8 mouse cellular contexts compared by ENCODE assay signal in genomic region chr11:109244635-109245360, GRCm38 (mm10). TPM values are rescaled to one million over a fixed set of nuclear protein-coding genes. Genes with fewer than 3 reads are reported as not detected.
DNase-seq lines count a peak whose midpoint lies in the region; ATAC-seq and TF ChIP-seq lines count a peak whose summit lies in the region.

No protein-coding gene starts in this region.

- no peak overlapping the region for H3K9ac ChIP-seq in forebrain, embryonic 12.5 days
- H3K9ac ChIP-seq in midbrain, embryonic 11.5 days (ENCODE audit: low read length): 0 out of 2 replicates have a peak overlapping the region, but pooled peaks have one; percentile 9
- H3K9ac ChIP-seq in stomach, embryonic 14.5 days (replicated peaks; ENCODE audit: low read depth, low read length): no peak overlapping the region

- H3K4me1 ChIP-seq in testis, adult 2 months (ENCODE audit: control insufficient read depth, insufficient read depth, low read length): no peaks in the 10 kb centered on the region
- 0 out of 2 replicates have a peak, but pooled peaks cover 4% of the 10 kb centered on the region for H3K4me1 ChIP-seq in forebrain, embryonic 12.5 days
- no peaks in the 10 kb centered on the region for H3K4me1 ChIP-seq in midbrain, embryonic 11.5 days (ENCODE audit: control insufficient read depth, insufficient read depth, low read length)
- H3K4me1 ChIP-seq in stomach, embryonic 14.5 days (ENCODE audit: control insufficient read depth, insufficient read depth, low read length): no peaks in the 10 kb centered on the region

- intact Hi-C loops in left cerebral cortex, postnatal 25 days (cut with DNase I): loop anchor here (2.0 to 10.0 kb wide), 5 partner anchors 54 to 618 kb away; partner anchors contain the start of genes Rgs9 and Wipi1

- H3K4me2 ChIP-seq in forebrain, embryonic 12.5 days: peak overlapping the region; percentile 38
- H3K4me2 ChIP-seq in midbrain, embryonic 11.5 days: peak overlapping the region; percentile 33; the same call in 1 of the 2 replicates
- H3K4me2 ChIP-seq in stomach, embryonic 14.5 days (replicated peaks; ENCODE audit: low read depth, low read length): 0 out of 2 replicates have a peak overlapping the region, but pooled peaks have one; percentile 13

- DNase-seq in testis, postnatal 14 days (ENCODE audit: low spot score): no peak
- DNase-seq in c-Kit-positive CD71-positive TER-119-positive erythroid progenitor cells, embryonic 14.5 days (ENCODE audit: low spot score): peak; percentile 37
- DNase-seq in induced T-regulatory cell, adult 2 months (ENCODE audit: low read depth): peak; percentile 81
- DNase-seq in left cerebral cortex, postnatal 25 days (ENCODE audit: low spot score in 2 of 2): peak; percentile 50 to 63
- DNase-seq in midbrain, embryonic 11.5 days (ENCODE audit: low spot score, missing footprints): peak; percentile 94

- no peak overlapping the region for H3K27ac ChIP-seq in testis, adult 2 months (ENCODE audit: control insufficient read depth, insufficient read depth, low read depth, low read length)
- no peak overlapping the region for H3K27ac ChIP-seq in forebrain, embryonic 12.5 days
- no peak overlapping the region for H3K27ac ChIP-seq in midbrain, embryonic 11.5 days (ENCODE audit: low read depth, low read length)
- no peak overlapping the region for H3K27ac ChIP-seq in stomach, embryonic 14.5 days (ENCODE audit: low read length)

- no peaks in the 10 kb centered on the region for H3K36me3 ChIP-seq in testis, adult 2 months (ENCODE audit: control insufficient read depth, insufficient read depth, low read length)
- no peaks in the 10 kb centered on the region for H3K36me3 ChIP-seq in forebrain, embryonic 12.5 days (replicated peaks)
- H3K36me3 ChIP-seq in midbrain, embryonic 11.5 days (ENCODE audit: control insufficient read depth, insufficient read depth, low read length): no peaks in the 10 kb centered on the region
- no peaks in the 10 kb centered on the region for H3K36me3 ChIP-seq in stomach, embryonic 14.5 days (ENCODE audit: control insufficient read depth, insufficient read depth, low read length)

- no peak for TF ChIP-seq POLR2A in testis, adult 2 months (IDR thresholded peaks at IDR 0.05; ENCODE audit: control insufficient read depth, low read depth, low read length)

- no peaks in the 10 kb centered on the region for H3K27me3 ChIP-seq in testis, adult 2 months (ENCODE audit: control insufficient read depth, insufficient read depth, low read length)
- 0 out of 2 replicates have a peak, but pooled peaks cover 8% of the 10 kb centered on the region for H3K27me3 ChIP-seq in forebrain, embryonic 12.5 days
- H3K27me3 ChIP-seq in midbrain, embryonic 11.5 days (ENCODE audit: control insufficient read depth, insufficient read depth, low read length): no peaks in the 10 kb centered on the region; the same call in 1 of the 2 replicates
- H3K27me3 ChIP-seq in stomach, embryonic 14.5 days (ENCODE audit: control insufficient read depth, insufficient read depth, low read length): no peaks in the 10 kb centered on the region

- ATAC-seq in forebrain, embryonic 12.5 days (ENCODE audit: low FRiP score): peak; percentile 86; the same call in 1 of the 2 replicates
- ATAC-seq in midbrain, embryonic 11.5 days (ENCODE audit: low FRiP score): peak; percentile 72
- ATAC-seq in stomach, embryonic 14.5 days (ENCODE audit: insufficient number of reproducible peaks, insufficient read depth, low FRiP score, low read depth): 0 out of 2 replicates have a peak, but pooled peaks have one; percentile 37

- no peak overlapping the region for H3K4me3 ChIP-seq in testis, adult 2 months (ENCODE audit: control insufficient read depth, low read depth, low read length)
- H3K4me3 ChIP-seq in forebrain, embryonic 12.5 days (replicated peaks): no peak overlapping the region
- no peak overlapping the region for H3K4me3 ChIP-seq in midbrain, embryonic 11.5 days (ENCODE audit: low read depth, low read length)
- H3K4me3 ChIP-seq in stomach, embryonic 14.5 days (ENCODE audit: low read depth, low read length): no peak overlapping the region

- TF ChIP-seq CTCF in testis, adult 2 months (IDR thresholded peaks at IDR 0.05; ENCODE audit: control insufficient read depth, insufficient read depth, insufficient replicate concordance, low read depth, low read length): peak; percentile 65; the same call in 1 of the 2 replicates

- WGBS in forebrain, embryonic 12.5 days: 29% methylated on average over 23 of the region's 23 CpGs
- 30% methylated on average over 23 of the region's 23 CpGs for WGBS in midbrain, embryonic 11.5 days
- WGBS in stomach, embryonic 14.5 days: 24% methylated on average over 23 of the region's 23 CpGs

- H3K9me3 ChIP-seq in forebrain, embryonic 12.5 days: no peaks in the 10 kb centered on the region
- H3K9me3 ChIP-seq in midbrain, embryonic 11.5 days (ENCODE audit: control insufficient read depth, low read length): no peaks in the 10 kb centered on the region; the same call in 1 of the 2 replicates
- no peaks in the 10 kb centered on the region for H3K9me3 ChIP-seq in stomach, embryonic 14.5 days (ENCODE audit: control insufficient read depth, low read depth, low read length)

RNA-seq across cellular contexts. Expression of gene Rgs9, which starts 53.1 kb away (rescaled TPM):
- polyA plus RNA-seq in testis, adult 2 months (2012; rRNA removed): 0.78 and 1.3 TPM in 2 replicates
- 2.1 and 3.0 TPM in 2 replicates for polyA plus RNA-seq in forebrain, embryonic 12.5 days (2016; fragmentation: Nextera tagmentation; extraction: Ambion mirVana)
- 10 to 100 TPM; 16.0 to 86.9 TPM for total RNA-seq in left cerebral cortex, postnatal 25 days (2021)
- polyA plus RNA-seq in midbrain, embryonic 11.5 days (2014; fragmentation: Nextera tagmentation; extraction: Ambion mirVana): 1.6 and 1.7 TPM in 2 replicates
- polyA plus RNA-seq in stomach, embryonic 14.5 days (2014; fragmentation: Nextera tagmentation; extraction: Ambion mirVana): 1.4 and 2.2 TPM in 2 replicates
